Mouse (Mus musculus) megakaryocyte, embryonic 14.5 days (primary cell): ENCODE data around the gene Ddx46.

Experiments used
- FLI1 ChIP-seq: IDR thresholded peaks from 2 replicates; pipeline ENCODE4 v1.6.1; 2012; ENCODE audit warnings: low read length, inconsistent platforms, mixed read lengths
- GATA1 ChIP-seq: IDR thresholded peaks from 3 replicates; pipeline ENCODE4 v1.6.1; 2012; ENCODE audit warnings: mixed read lengths, low read length, inconsistent platforms, borderline replicate concordance

DNA sequence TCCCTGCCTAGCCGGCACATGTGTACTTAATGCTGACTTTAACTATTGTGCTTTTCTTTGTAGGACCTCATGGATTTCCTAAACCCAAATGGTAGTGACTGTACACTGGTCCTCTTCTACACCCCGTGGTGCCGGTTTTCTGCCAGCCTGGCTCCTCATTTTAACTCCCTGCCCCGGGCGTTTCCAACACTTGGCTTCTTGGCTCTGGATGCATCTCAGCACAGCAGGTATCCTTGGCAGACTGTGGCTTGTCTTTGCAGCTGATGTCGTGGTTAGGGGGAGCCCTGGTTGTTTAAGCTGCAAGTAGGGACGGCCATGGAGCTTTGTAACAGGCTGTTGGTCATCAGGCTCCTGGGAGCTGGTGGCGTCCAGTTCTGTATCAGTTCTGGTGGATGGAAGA is 86.7 kb downstream of the Ddx46 start:
- TF ChIP-seq FLI1 (no peak), GATA1 (no peak)
